ENCODE assay signal across 16 mouse cellular contexts in genomic region chr14:4806421-4806820, GRCm38 (mm10). TPM values are rescaled to one million over a fixed set of nuclear protein-coding genes. Genes with fewer than 3 reads are reported as not detected.
"Had no signal": no experiment of that assay in that cellular context is flagged by ENCODE, and none has a peak within 500 bp of the region (broad histone marks: within the 10 kb centered on the region; RNA-seq: fewer than 3 reads in every experiment).

No protein-coding gene starts in this region.

RNA-seq across cellular contexts. Expression of gene Gm9602, which starts 30.3 kb away (rescaled TPM):
- total RNA-seq: layer of hippocampus, adult 18-20 months; layer of hippocampus, postnatal 36 days; left cerebral cortex, postnatal 4 days; liver, adult 2 months; megakaryocyte progenitor cell, adult 5-6 weeks; midbrain, postnatal 0 days had no signal
- polyA plus RNA-seq: inflammation-experienced regulatory T-cells, adult 6 months; intestine, postnatal 0 days; kidney, postnatal 0 days; limb, embryonic 13.5 days; liver, adult 2 months; liver, embryonic 14.5 days; lung, embryonic 16.5 days; midbrain, embryonic 13.5 days; midbrain, postnatal 0 days; neural tube, embryonic 14.5 days; spleen, adult 2 months; stomach, embryonic 16.5 days had no signal

RNA-seq across cellular contexts. Expression of gene Gm3269, which starts 31.5 kb away (rescaled TPM):
- total RNA-seq: layer of hippocampus, adult 18-20 months; layer of hippocampus, postnatal 36 days; liver, adult 2 months; megakaryocyte progenitor cell, adult 5-6 weeks; midbrain, postnatal 0 days had no signal
- polyA plus RNA-seq: inflammation-experienced regulatory T-cells, adult 6 months; intestine, postnatal 0 days; kidney, postnatal 0 days; limb, embryonic 13.5 days; liver, adult 2 months; liver, embryonic 14.5 days; lung, embryonic 16.5 days; midbrain, embryonic 13.5 days; midbrain, postnatal 0 days; neural tube, embryonic 14.5 days; spleen, adult 2 months; stomach, embryonic 16.5 days had no signal

RNA-seq across cellular contexts. Expression of gene Gm3264, which starts 49.0 kb away (rescaled TPM):
- total RNA-seq: liver, adult 2 months; megakaryocyte progenitor cell, adult 5-6 weeks; midbrain, postnatal 0 days had no signal
- polyA plus RNA-seq: intestine, postnatal 0 days; kidney, postnatal 0 days; liver, adult 2 months; liver, embryonic 14.5 days; spleen, adult 2 months had no signal
